Mouse (Mus musculus): Measurements from ENCODE around the gene Cyfip1.

Gene Cyfip1

GRCm38 (mm10) chr7:55938341-55938740, 96.8 kb downstream of the Cyfip1 start:
- DNase-seq (ENCODE audit: extremely low read depth, low read depth): no peak

- DNase-seq (ENCODE audit: extremely low read depth, low read depth): no peak
These were observed 114.5 kb downstream of the Cyfip1 start for GRCm38 (mm10) chr7:55956054-55956453.

GRCm38 (mm10) chr7:55957178-55957577, 115.6 kb downstream of the Cyfip1 start:
- DNase-seq (ENCODE audit: extremely low read depth, low read depth): no peak

- no peak for DNase-seq (ENCODE audit: extremely low read depth, low read depth)
These were observed 116.4 kb downstream of the Cyfip1 start for GRCm38 (mm10) chr7:55957916-55958315.

GRCm38 (mm10) chr7:55959801-55960200, 118.3 kb downstream of the Cyfip1 start:
- DNase-seq (ENCODE audit: extremely low read depth, low read depth): no peak

GRCm38 (mm10) chr7:55960506-55960905, 119.0 kb downstream of the Cyfip1 start:
- DNase-seq (ENCODE audit: extremely low read depth, low read depth): no peak

GRCm38 (mm10) chr7:55962004-55962908, 120.7 kb downstream of the Cyfip1 start, which contains the start of gene Nipa2:
Gene Nipa2, minus strand, starts transcription at chr7:55962476.
- DNase-seq (ENCODE audit: extremely low read depth, low read depth): peak; percentile 67

GRCm38 (mm10) chr7:55966866-55967460, 125.4 kb downstream of the Cyfip1 start:
- no peak for DNase-seq (ENCODE audit: extremely low read depth, low read depth)

- peak; percentile 63 for DNase-seq (ENCODE audit: extremely low read depth, low read depth)
These were observed 126.8 kb downstream of the Cyfip1 start for GRCm38 (mm10) chr7:55968258-55968901.

GRCm38 (mm10) chr7:55969415-55969814, 127.9 kb downstream of the Cyfip1 start:
- DNase-seq (ENCODE audit: extremely low read depth, low read depth): no peak

GRCm38 (mm10) chr7:55974429-55974828, 132.9 kb downstream of the Cyfip1 start:
- DNase-seq (ENCODE audit: extremely low read depth, low read depth): no peak

GRCm38 (mm10) chr7:55981511-55981910, 140.0 kb downstream of the Cyfip1 start:
- DNase-seq (ENCODE audit: extremely low read depth, low read depth): no peak
